Mouse (Mus musculus): ENCODE measurements at regions not wholly inside any gene's neighbourhood (a gene's known extent, or its start where the extent isn't known, plus 50 kb on each side); places are given as distances from the start of the nearest gene placed in this dataset.

GRCm38 (mm10) chr6:140148138-140148537, 106.9 kb upstream of the Plcz1 start:
- Histone ChIP-seq H3K4me1 (ENCODE audit: control insufficient read depth, insufficient read depth, insufficient read length, low read length) (no peaks in the 10 kb centered on the region), H3K4me3 (ENCODE audit: insufficient read depth, low read depth, low read length) (no peak overlapping the region), H3K27ac (replicated peaks; ENCODE audit: low read depth, low read length) (no peak overlapping the region)

GRCm38 (mm10) chr6:140147711-140148110, 106.5 kb upstream of the Plcz1 start:
- Histone ChIP-seq H3K4me3 (ENCODE audit: insufficient read depth, low read depth, low read length) (no peak overlapping the region), H3K4me1 (ENCODE audit: control insufficient read depth, insufficient read depth, insufficient read length, low read length) (no peaks in the 10 kb centered on the region), H3K27ac (replicated peaks; ENCODE audit: low read depth, low read length) (no peak overlapping the region)

GRCm38 (mm10) chr6:140133734-140134133, 92.5 kb upstream of the Plcz1 start:
- Histone ChIP-seq H3K4me1 (ENCODE audit: control insufficient read depth, insufficient read depth, insufficient read length, low read length) (no peaks in the 10 kb centered on the region), H3K27ac (replicated peaks; ENCODE audit: low read depth, low read length) (no peak overlapping the region)

GRCm38 (mm10) chr6:140126645-140127044, 85.4 kb upstream of the Plcz1 start:
- Histone ChIP-seq H3K27ac (replicated peaks; ENCODE audit: low read depth, low read length) (no peak overlapping the region), H3K4me3 (ENCODE audit: insufficient read depth, low read depth, low read length) (no peak overlapping the region), H3K4me1 (ENCODE audit: control insufficient read depth, insufficient read depth, insufficient read length, low read length) (no peaks in the 10 kb centered on the region)

More at GRCm38 (mm10) chr6:140133734-140134133, 92.5 kb upstream of the Plcz1 start:
- H3K4me3 ChIP-seq (ENCODE audit: insufficient read depth, low read depth, low read length), result no peak overlapping the region

GRCm38 (mm10) chr6:140114024-140114423, 72.8 kb upstream of the Plcz1 start:
- no peak overlapping the region for H3K4me3 ChIP-seq (ENCODE audit: insufficient read depth, low read depth, low read length)
- no peaks in the 10 kb centered on the region for H3K4me1 ChIP-seq (ENCODE audit: control insufficient read depth, insufficient read depth, insufficient read length, low read length)
- no peak overlapping the region for H3K27ac ChIP-seq (replicated peaks; ENCODE audit: low read depth, low read length)

GRCm38 (mm10) chr6:140112054-140112453, 70.8 kb upstream of the Plcz1 start:
- no peak overlapping the region for H3K27ac ChIP-seq (replicated peaks; ENCODE audit: low read depth, low read length)
- no peaks in the 10 kb centered on the region for H3K4me1 ChIP-seq (ENCODE audit: control insufficient read depth, insufficient read depth, insufficient read length, low read length)
- no peak overlapping the region for H3K4me3 ChIP-seq (ENCODE audit: insufficient read depth, low read depth, low read length)

GRCm38 (mm10) chr6:140108083-140108482, 66.8 kb upstream of the Plcz1 start:
- Histone ChIP-seq H3K4me1 (ENCODE audit: control insufficient read depth, insufficient read depth, insufficient read length, low read length) (no peaks in the 10 kb centered on the region), H3K27ac (replicated peaks; ENCODE audit: low read depth, low read length) (no peak overlapping the region), H3K4me3 (ENCODE audit: insufficient read depth, low read depth, low read length) (no peak overlapping the region)

- H3K4me1 ChIP-seq (ENCODE audit: control insufficient read depth, insufficient read depth, insufficient read length, low read length), result no peaks in the 10 kb centered on the region
- no peak overlapping the region for H3K27ac ChIP-seq (replicated peaks; ENCODE audit: low read depth, low read length)
- H3K4me3 ChIP-seq (ENCODE audit: insufficient read depth, low read depth, low read length), result no peak overlapping the region
These were observed 66.4 kb upstream of the Plcz1 start for GRCm38 (mm10) chr6:140107628-140108027.

GRCm38 (mm10) chr6:140106141-140106540, 64.9 kb upstream of the Plcz1 start:
- Histone ChIP-seq H3K27ac (replicated peaks; ENCODE audit: low read depth, low read length) (no peak overlapping the region), H3K4me1 (ENCODE audit: control insufficient read depth, insufficient read depth, insufficient read length, low read length) (no peaks in the 10 kb centered on the region), H3K4me3 (ENCODE audit: insufficient read depth, low read depth, low read length) (no peak overlapping the region)

- Histone ChIP-seq H3K4me3 (ENCODE audit: insufficient read depth, low read depth, low read length) (no peak overlapping the region), H3K4me1 (ENCODE audit: control insufficient read depth, insufficient read depth, insufficient read length, low read length) (no peaks in the 10 kb centered on the region), H3K27ac (replicated peaks; ENCODE audit: low read depth, low read length) (no peak overlapping the region)
These were observed 60.8 kb upstream of the Plcz1 start for GRCm38 (mm10) chr6:140102043-140102442.

- no peak overlapping the region for H3K27ac ChIP-seq (replicated peaks; ENCODE audit: low read depth, low read length)
- no peaks in the 10 kb centered on the region for H3K4me1 ChIP-seq (ENCODE audit: control insufficient read depth, insufficient read depth, insufficient read length, low read length)
- H3K4me3 ChIP-seq (ENCODE audit: insufficient read depth, low read depth, low read length), result no peak overlapping the region
These were observed 54.2 kb upstream of the Plcz1 start for GRCm38 (mm10) chr6:140095416-140095815.
